Mouse (Mus musculus) limb, embryonic 14.5 days (tissue): ENCODE data around the gene Igfn1. TPM values are rescaled to one million over a fixed set of nuclear protein-coding genes. Genes with fewer than 3 reads are reported as not detected.

Experiments used
- ATAC-seq: fragments of 200-750 bp; cut with Nextera tagmentation; 2 replicates; pipeline ENCODE4 v1.8.0; 2017; ENCODE audit warnings: low read depth, moderate number of reproducible peaks, moderate TSS enrichment; ENCODE audit not compliant: low FRiP score
- DNase-seq: peaks from one replicate; pipeline ENCODE4 v3.0.0-alpha.2; 2015; ENCODE audit warnings: low spot score
- H3K27ac ChIP-seq: fragments of 300-500 bp; sonication (generic); replicated peaks from 2 replicates; pipeline ENCODE4 v1.5.1; 2014; ENCODE audit warnings: low read depth, mild to moderate bottlenecking, low read length, moderate library complexity, mixed read lengths
- H3K27me3 ChIP-seq: fragments of 300-500 bp; sonication (generic); 2 replicates; pipeline ENCODE4 v1.6.1; 2014; ENCODE audit warnings: low read length, mixed read lengths; ENCODE audit not compliant: control insufficient read depth, insufficient read depth
- H3K36me3 ChIP-seq: fragments of 300-500 bp; sonication (generic); 2 replicates; pipeline ENCODE4 v1.6.1; 2014; ENCODE audit warnings: mild to moderate bottlenecking, low read length, moderate library complexity, mixed read lengths; ENCODE audit not compliant: control insufficient read depth, insufficient read depth
- H3K4me1 ChIP-seq: fragments of 300-500 bp; sonication (generic); 2 replicates; pipeline ENCODE4 v1.6.1; 2014; ENCODE audit warnings: antibody characterized with exemption, low read length, mixed read lengths; ENCODE audit not compliant: control insufficient read depth, insufficient read depth
- H3K4me2 ChIP-seq: fragments of 300-500 bp; sonication (generic); replicated peaks from 2 replicates; pipeline ENCODE4 v1.6.1; 2014; ENCODE audit warnings: low read depth, mild to moderate bottlenecking, low read length, moderate library complexity; ENCODE audit not compliant: severe bottlenecking
- H3K4me3 ChIP-seq: fragments of 300-500 bp; sonication (generic); replicated peaks from 2 replicates; pipeline ENCODE4 v1.5.1; 2014; ENCODE audit warnings: low read length
- H3K9ac ChIP-seq: fragments of 300-500 bp; sonication (generic); 2 replicates; pipeline ENCODE4 v1.6.1; 2014; ENCODE audit warnings: mild to moderate bottlenecking, low read depth, low read length, moderate library complexity; ENCODE audit not compliant: severe bottlenecking
- H3K9me3 ChIP-seq: fragments of 300-500 bp; sonication (generic); 2 replicates; pipeline ENCODE4 v1.6.1; 2016; ENCODE audit warnings: low read length; ENCODE audit not compliant: control insufficient read depth
- POLR2A ChIP-seq: fragments of 200-500 bp; IDR thresholded peaks from 2 replicates; pipeline ENCODE4 v1.8.0; 2012; ENCODE audit warnings: inconsistent platforms, mild to moderate bottlenecking, moderate library complexity, borderline replicate concordance; ENCODE audit not compliant: insufficient read depth, insufficient read length; ENCODE audit errors: extremely low read depth
- WGBS: fragments of 180-500 bp; shearing (Covaris S2); extraction: QIAGEN DNeasy Blood & Tissue Kit; methylation state at CpG from one replicate; pipeline ENCODE4 v1.1.7; 2014; 5-methylcytosine and 5-hydroxymethylcytosine counted together
- polyA plus RNA-seq, 2 experiments: library from polyadenylated mRNA; depleted of rRNA in 1 of 2; stranded (reverse) in 1 of 2; unstranded in 1 of 2; fragments of >200 nt; fragmentation: Nextera tagmentation in 1 of 2; extraction: Ambion mirVana in 1 of 2; gene quantifications; 2 replicates each; pipeline versions ENCODE4 v1.2.1 to v1.2.3; 2012 to 2014

Igfn1 gene
- polyA plus RNA-seq, 2 experiments = 0.28 to 0.69 TPM

DNA sequence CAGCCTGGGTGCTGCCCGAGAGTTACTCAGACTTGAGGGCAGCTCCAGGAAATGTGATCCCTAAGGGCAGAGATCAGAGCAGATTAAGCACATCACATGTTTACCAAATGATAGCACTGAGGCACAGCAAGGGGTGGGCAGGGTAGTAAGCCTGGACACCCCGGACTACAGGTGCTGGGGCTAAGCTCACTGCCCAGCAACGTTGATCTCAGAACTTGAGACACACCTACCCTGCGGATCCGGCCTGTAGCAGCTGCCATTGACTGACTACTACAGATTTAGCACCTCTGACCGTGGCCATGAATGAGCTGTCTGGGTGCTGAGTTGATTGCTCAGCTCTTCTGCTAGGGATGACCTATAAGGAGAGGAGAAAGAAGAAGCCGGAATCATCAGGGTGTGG, 8.6 kb downstream of the Igfn1 start:
- WGBS = 65% methylated on average over 7 of the region's 7 CpGs
- TF ChIP-seq POLR2A = no peak
- Histone ChIP-seq H3K4me2 (no peak overlapping the region), H3K27me3 (no peaks in the 10 kb centered on the region), H3K36me3 (no peaks in the 10 kb centered on the region), H3K4me3 (no peak overlapping the region), H3K27ac (no peak overlapping the region), H3K9ac (no peak overlapping the region), H3K4me1 (no peaks in the 10 kb centered on the region), H3K9me3 (no peaks in the 10 kb centered on the region)
- DNase-seq (no peak), ATAC-seq (no peak)

DNA sequence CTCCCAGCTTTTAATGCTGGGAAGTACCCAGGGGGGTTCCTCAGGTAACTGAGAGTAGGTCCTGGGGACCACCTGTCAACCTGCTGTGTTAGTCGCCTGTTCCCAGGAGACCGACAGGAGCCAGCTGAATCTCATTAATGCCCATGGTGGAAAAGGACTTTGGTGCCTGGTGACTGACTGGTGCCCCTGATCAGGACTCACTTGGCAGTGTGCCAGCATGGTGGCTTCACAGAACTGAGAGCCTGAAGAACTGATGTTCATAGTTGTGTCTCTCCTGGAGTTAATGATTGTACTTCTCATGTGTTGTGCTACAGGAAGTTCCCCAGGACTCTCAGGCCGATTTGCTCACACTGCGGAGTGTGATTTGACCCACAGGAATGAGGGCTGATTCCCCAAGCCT, 12.7 kb downstream of the Igfn1 start:
- H3K27me3 ChIP-seq = no peaks in the 10 kb centered on the region
- no peaks in the 10 kb centered on the region for H3K9me3 ChIP-seq
- WGBS = 59% methylated on average over 4 of the region's 4 CpGs
- H3K27ac ChIP-seq = no peak overlapping the region
- H3K4me3 ChIP-seq = no peak overlapping the region
- no peaks in the 10 kb centered on the region for H3K36me3 ChIP-seq
- H3K4me2 ChIP-seq = no peak overlapping the region
- ATAC-seq (no peak), DNase-seq (no peak)
- no peaks in the 10 kb centered on the region for H3K4me1 ChIP-seq
- no peak for TF ChIP-seq POLR2A
- no peak overlapping the region for H3K9ac ChIP-seq

DNA sequence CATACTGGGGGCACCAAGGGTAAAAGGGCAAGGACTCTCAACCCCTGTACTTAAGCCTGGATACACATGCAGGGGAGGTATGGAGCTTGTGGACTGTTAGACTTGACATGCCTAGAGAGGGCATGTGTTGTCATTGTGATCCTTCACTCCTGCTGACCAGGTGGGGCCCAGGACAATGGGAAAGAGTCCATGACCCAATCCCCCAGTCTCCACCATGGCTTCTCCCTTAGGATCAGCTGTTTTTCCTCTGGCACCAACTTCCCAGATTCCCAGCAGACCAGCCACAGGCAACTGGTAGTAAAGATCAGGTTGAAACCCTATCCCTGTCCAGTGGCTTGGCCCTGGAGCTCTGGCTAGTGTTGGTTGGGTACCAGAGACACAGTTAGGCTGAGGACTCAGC, 16.3 kb downstream of the Igfn1 start:
- Histone ChIP-seq H3K4me3 (no peak overlapping the region), H3K27ac (no peak overlapping the region), H3K9ac (no peak overlapping the region), H3K9me3 (no peaks in the 10 kb centered on the region), H3K4me2 (no peak overlapping the region), H3K36me3 (no peaks in the 10 kb centered on the region), H3K27me3 (no peaks in the 10 kb centered on the region), H3K4me1 (no peaks in the 10 kb centered on the region)
- TF ChIP-seq POLR2A = no peak
- DNase-seq (no peak), ATAC-seq (no peak)

DNA sequence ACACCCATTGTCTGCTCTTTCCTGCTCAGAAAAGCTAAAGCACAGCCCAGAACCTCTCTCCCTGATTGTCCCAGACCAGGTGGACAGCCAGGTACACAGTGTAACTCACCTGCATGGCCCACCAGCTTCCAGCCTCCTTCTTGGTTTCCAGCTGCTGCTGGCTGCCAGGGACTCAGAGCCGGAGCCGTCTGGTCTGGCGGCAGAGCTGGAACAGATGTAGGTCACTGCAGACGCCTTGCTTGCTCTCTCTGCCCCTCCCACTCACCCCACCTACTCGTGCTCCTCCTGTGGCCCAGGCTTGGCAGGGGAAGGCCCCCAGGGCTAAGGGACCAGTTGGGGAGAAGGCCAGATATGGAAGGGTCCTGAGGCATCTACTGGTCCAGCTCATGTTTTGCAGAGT, 22.0 kb downstream of the Igfn1 start:
- no peak overlapping the region for H3K9ac ChIP-seq
- no peak overlapping the region for H3K4me2 ChIP-seq
- no peak overlapping the region for H3K27ac ChIP-seq
- no peak for TF ChIP-seq POLR2A
- WGBS = 0% methylated on average over 5 of the region's 5 CpGs
- DNase-seq (no peak), ATAC-seq (no peak)
- H3K9me3 ChIP-seq = no peaks in the 10 kb centered on the region
- H3K27me3 ChIP-seq = no peaks in the 10 kb centered on the region
- no peak overlapping the region for H3K4me3 ChIP-seq
- no peaks in the 10 kb centered on the region for H3K4me1 ChIP-seq
- H3K36me3 ChIP-seq = no peaks in the 10 kb centered on the region

DNA sequence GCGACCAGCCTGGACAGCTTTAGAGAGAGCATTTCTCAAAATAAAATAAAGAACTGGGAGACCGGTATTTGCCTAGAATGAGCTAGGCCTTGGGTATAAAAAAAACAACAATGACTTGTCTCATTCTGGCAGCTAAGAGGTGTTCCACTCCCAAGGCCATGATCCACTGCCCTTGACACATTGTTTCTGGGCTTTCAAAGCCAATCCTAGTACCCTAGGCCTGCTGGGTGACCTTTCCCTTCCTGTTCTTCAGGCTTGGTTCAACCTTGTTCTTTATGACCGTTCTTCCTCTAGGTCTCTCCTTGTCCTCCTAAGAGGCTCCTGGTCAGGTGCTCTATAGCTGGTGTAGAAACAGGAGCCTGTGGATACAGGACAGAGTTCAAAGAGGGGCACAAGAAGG, 33.6 kb downstream of the Igfn1 start:
- no peak for DNase-seq
- Histone ChIP-seq H3K27me3 (no peaks in the 10 kb centered on the region), H3K4me2 (no peak overlapping the region), H3K9ac (no peak overlapping the region), H3K27ac (no peak overlapping the region), H3K9me3 (no peaks in the 10 kb centered on the region), H3K4me3 (no peak overlapping the region), H3K4me1 (no peaks in the 10 kb centered on the region), H3K36me3 (no peaks in the 10 kb centered on the region)
- WGBS = 92% methylated on average over 3 of the region's 3 CpGs
- no peak for TF ChIP-seq POLR2A
- no peak for ATAC-seq

DNA sequence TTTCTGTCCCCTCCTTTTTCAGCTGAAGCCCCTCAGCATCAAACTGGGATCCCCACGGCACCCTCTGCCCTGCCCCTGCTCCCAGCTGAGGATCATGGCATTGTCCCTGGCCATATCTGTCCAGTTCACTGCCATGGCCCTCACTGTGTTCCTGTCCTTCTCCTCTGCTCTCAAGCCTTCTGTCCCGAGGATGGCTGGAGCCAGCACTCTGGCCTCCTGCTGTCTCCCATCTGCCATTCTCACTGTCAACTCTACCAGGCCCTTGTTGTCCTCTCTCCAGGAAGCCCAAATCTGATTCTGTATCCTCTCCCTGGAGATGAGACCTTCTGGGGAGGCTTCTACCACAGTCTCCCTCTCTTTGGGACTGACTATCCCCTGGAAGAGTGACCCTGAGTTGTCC, 35.7 kb downstream of the Igfn1 start:
- Histone ChIP-seq H3K4me2 (no peak overlapping the region), H3K4me3 (no peak overlapping the region), H3K27ac (no peak overlapping the region), H3K9me3 (no peaks in the 10 kb centered on the region), H3K36me3 (no peaks in the 10 kb centered on the region), H3K9ac (no peak overlapping the region), H3K27me3 (no peaks in the 10 kb centered on the region), H3K4me1 (no peaks in the 10 kb centered on the region)
- 50% methylated on average over 2 of the region's 2 CpGs for WGBS
- no peak for DNase-seq
- ATAC-seq = no peak
- TF ChIP-seq POLR2A = no peak
